Mouse (Mus musculus) left cerebral cortex, postnatal 4 days (tissue): ENCODE data around the gene Naxd. TPM values are rescaled to one million over a fixed set of nuclear protein-coding genes. Genes with fewer than 3 reads are reported as not detected.
"Not testable (repeated sequence)": the region's sequence is repeated elsewhere in the genome, so short reads cannot be mapped to it uniquely, and the experiment has no call there.

Experiments
- DNase-seq: peaks from one replicate; pipeline ENCODE4 v3.0.0-alpha.2; 2022
- intact Hi-C: fragments of 180-260 bp; cut with DNase I; formaldehyde crosslinking; loops from one replicate; pipeline ENCODE4 v1.15.1; 2025
- total RNA-seq, 2 experiments: library from RNA; stranded (reverse); gene quantifications; 2 replicates each; pipeline ENCODE4 v1.2.3; 2021

Naxd gene
- total RNA-seq, 2 experiments from 2014 or later: 62.9 to 68.7 TPM

- no peak for DNase-seq
- intact Hi-C loops: no loop called here
Measured at GRCm38 (mm10) chr8:11508880-11509279, 11.6 kb downstream of the Naxd start.

GRCm38 (mm10) chr8:11510971-11511370 lies 13.7 kb downstream of the Naxd start:
- DNase-seq: no peak
- intact Hi-C loops: no loop called here

- intact Hi-C loops: no loop called here
- DNase-seq: no peak
Measured at GRCm38 (mm10) chr8:11512711-11513110, 15.4 kb downstream of the Naxd start.

GRCm38 (mm10) chr8:11513247-11513646 lies 15.9 kb downstream of the Naxd start:
- intact Hi-C loops: no loop called here
- no peak for DNase-seq

DNA sequence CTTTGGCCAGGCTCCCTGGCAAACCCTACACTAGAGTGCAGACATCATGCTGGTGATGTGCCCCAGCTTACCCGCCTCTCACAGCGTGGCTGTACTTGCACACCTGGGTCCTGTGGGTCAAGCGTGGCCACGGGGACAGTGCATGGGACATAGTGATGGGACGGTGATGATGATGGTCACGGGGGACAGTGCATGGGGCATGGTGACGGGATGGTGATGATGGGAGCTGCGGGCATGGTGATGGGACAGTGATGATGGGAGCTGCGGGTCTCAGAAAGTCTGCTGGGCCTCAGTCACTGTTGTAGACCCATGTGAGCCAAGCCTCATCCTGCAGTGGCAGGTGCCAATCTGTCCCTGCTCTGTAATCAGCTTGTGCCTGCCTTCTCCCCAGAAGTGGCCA lies 19.0 kb downstream of the Naxd start:
- intact Hi-C loops: no loop called here
- DNase-seq: no peak

DNA sequence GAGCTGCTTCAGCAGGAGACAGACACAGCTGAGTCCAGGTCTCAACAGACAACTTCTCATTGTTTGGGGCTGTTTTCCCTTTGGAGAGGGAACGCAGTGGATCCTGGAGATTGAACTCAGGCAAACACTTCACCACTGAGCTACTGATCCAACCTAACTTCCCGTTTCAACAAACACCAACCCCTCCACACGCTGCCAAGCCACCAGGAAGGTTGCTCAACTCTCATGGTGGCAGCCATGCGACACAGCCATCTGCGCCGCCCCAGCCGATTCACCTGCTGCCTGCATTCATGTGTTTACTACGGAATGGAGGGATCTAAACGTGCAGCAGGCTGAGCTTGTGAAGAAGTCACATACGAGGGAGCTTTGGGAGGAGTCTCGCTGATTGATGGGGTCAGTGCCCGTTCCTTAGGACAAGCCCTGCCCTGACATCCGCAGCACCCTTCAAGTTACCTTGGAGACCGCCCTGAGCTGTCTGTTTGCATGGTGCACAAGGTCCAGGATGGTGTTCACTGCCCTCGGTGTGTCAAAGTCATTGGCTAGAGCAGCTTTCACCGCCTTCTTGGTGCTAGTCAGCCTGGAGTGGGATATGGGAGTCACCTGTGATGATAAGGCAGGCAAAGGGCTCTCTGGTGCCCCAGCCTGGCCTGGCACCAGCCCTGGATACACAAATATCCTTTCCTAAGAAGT lies 20.2 kb downstream of the Naxd start:
- no peak for DNase-seq
- intact Hi-C loops: no loop called here

DNA sequence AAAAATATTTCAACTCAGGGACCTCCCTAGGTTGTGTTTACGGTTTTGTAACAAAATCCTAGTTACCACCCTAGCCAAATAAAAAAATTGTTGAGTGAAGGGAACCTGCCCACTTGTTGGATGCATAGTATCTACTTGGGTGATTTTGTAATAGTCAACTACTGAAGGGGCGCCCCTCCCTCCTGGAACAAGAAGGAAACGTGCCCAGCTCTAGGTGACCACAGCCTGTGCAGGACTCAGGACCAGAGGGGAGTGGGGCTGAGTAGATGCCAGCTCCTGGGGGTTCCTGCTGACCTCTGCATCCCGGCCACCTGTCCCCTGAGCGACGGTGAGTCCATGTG lies 20.7 kb downstream of the Naxd start:
- intact Hi-C loops: no loop called here
- DNase-seq: no peak

DNA sequence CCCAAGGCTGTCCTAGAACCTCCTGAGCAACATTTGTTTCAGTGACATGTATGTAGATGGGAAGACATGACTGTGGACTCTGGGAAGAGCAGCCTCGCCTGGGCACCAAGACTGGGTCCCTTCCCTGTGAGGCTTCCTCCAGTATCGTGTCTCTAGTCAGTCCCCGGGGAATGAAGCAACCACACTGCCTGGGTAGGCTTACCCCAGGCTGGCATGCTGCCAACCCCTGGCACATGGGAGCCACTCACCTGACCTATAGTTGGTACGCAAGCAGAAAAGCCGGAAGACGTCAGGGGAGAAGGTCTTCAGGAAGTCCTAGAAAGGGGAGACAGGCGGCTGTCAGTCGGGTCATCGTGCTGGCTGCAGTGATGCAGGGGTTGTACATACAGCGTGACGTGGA lies 21.4 kb downstream of the Naxd start:
- DNase-seq: no peak
- intact Hi-C loops: no loop called here

GRCm38 (mm10) chr8:11523331-11523730 lies 26.0 kb downstream of the Naxd start:
- intact Hi-C loops: no loop called here
- DNase-seq: no peak

DNA sequence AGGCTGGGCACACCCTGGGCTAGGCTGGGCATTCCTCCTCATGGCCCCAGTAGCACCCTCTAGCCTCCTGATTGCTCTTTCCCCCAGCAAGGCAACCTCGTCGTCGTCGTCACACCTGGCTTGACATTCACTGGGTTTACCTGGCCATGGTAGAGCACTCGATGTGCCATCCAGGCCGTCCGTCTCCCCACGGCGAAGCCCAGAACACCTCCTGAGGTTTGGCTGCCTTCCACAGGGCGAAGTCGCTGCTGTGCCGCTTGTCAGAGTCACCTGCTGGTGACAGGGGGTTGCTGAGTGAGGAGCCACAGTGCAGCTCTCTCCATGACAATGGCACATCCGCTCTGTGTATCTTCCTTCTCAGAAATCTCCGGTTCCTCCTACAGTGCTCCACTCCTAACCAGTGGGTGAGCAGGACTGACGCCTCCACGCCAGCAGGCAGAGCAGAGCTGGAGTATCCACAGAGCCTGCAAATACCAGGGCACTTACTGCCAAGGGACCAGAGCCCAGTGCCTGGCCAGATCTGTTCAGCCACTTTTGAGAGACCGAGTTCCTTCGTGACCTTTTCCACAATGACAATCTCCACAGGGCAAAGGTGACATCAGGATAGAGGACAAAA lies 33.0 kb downstream of the Naxd start:
- intact Hi-C loops: no loop called here
- no peak for DNase-seq

DNA sequence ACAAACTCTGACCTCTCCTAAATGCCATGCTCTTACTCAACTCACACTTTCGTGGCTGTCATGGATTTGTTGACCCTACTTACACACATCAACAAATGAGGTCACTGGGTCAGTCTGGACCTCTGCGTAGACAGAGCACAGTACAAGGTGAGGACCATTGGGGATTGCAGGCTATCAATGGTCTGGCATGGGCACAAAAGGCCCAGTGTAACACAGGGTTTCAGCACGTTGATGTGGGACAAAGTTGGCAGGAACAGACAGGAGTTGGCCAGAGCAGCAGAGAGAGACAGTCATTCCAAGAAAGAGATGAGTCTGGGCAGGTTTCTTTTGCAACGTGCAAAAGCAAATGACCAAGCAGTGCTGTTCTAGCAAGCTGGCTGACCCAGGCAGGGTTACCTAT lies 33.5 kb downstream of the Naxd start:
- DNase-seq: no peak
- intact Hi-C loops: no loop called here

DNA sequence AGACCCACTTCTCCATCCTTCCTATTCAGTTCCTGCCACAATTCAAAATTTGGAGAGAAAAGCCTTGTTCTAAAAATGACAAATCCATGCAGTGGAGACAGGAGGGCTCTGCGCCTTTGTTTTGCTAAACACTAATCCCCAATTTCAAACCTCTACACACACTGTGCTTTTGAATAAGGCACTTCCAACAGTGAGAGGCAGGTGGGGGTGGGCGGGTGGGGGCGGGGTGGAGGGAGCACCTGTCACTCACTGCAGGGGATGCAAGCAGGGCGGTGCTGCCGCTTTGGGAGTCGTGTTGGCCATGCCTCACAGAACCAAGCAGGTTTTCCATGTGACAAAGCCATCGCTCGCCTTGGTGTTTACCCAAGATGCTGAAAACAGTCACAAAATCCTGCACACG lies 37.2 kb downstream of the Naxd start:
- intact Hi-C loops: no loop called here
- DNase-seq: no peak

DNA sequence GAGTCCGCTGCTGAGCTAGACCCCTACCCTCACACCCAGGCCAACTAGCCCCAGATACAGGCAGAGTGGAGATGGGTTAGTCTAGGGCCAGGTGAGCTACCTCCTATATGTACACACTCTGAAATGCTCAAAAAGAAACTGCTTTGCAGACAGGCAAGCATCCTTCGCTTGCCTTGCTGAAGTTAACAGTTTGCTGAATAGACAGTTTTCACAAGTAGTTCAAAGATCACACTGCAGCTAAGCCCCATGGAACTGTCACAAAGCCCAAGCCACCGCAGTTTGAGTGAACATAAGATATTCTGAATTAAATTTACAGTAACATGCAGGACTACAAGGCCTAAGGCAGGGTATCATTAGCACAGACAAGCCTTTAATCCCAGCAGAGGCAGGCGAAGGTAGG lies 41.7 kb downstream of the Naxd start:
- no peak for DNase-seq
- intact Hi-C loops: no loop called here

DNA sequence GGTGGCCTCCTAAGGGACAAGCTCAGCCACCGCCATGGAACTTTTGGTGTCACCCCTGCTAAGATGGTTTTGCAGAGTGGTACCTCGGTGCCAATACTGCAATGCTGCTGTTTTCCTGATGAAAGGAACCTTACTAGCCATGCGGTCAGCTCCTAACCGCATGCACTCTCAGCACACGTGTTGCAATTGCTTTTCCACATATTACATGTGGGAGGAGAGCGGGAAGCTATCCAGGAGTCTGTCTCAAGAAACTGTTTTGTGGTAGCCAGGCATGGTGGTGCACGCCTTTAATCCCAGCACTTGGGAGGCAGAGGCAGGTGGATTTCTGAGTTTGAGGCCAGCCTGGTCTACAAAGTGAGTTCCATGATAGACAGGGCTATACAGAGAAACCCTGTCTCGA lies 42.9 kb downstream of the Naxd start:
- intact Hi-C loops: no loop called here
- DNase-seq: no peak

DNA sequence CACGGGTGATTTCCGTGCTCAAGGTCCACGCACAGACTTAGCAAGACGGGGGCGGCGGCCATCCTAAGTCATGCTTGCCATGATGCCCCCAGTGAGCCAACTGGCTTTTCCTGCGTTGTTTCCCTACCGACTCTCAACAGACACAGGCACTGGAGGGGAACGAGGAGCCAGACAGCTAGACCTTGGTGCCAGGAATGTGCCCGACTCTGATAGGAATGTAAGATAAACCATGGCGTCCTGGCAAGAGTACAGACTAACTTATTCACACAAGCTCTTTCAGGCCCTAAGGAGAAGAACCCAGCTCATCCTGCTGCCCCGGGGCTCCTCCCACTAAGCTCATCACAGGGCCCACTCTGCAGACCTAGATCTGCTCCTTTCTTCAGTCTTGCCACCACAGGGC lies 44.7 kb downstream of the Naxd start:
- intact Hi-C loops: no loop called here
- DNase-seq: no peak

- intact Hi-C loops: no loop called here
- no peak for DNase-seq
Measured at GRCm38 (mm10) chr8:11542866-11543265, 45.6 kb downstream of the Naxd start.

GRCm38 (mm10) chr8:11544386-11544785 lies 47.1 kb downstream of the Naxd start:
- intact Hi-C loops: no loop called here
- DNase-seq: peak; percentile 50

GRCm38 (mm10) chr8:11547063-11547462 lies 49.8 kb downstream of the Naxd start:
- no peak for DNase-seq
- intact Hi-C loops: no loop called here

DNA sequence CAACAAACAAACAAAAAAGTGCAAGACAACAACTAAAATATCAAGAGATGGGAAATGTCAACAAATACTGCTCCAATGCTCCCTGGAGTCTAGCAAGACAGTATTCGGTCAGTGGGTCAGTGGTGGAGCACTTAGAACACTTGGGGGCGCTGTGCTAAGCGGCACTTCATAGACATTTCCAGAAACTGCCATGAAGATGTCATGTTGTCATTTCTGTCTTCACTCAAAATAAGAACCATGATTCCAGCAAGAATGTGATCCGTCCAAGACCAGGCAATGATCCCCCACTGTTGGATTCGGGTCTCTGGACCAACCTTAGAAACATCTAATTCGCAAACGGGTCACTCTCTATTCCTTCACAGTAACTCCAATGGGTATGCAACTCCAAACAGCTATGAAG lies 52.4 kb downstream of the Naxd start:
- intact Hi-C loops: loop anchor here (10.0 kb wide), 1 partner anchor 155 kb away; the partner anchor contains the start of gene 1700016D06Rik

GRCm38 (mm10) chr8:11550281-11550948 lies 53.1 kb downstream of the Naxd start, which contains the start of gene Cars2:
Gene Cars2, minus strand, starts transcription at chr8:11550783.
- peak; percentile 90 for DNase-seq
- intact Hi-C loops: loop anchor here (10.0 kb wide), 1 partner anchor 154 kb away; the partner anchor contains the start of gene 1700016D06Rik

More for the DNA sequence above, 52.4 kb downstream of the Naxd start:
- DNase-seq: peak; percentile 59

- DNase-seq: not testable (repeated sequence)
- intact Hi-C loops: loop anchor here (10.0 kb wide), 1 partner anchor 153 kb away; the partner anchor contains the start of gene 1700016D06Rik
Measured at GRCm38 (mm10) chr8:11551497-11551896, 54.2 kb downstream of the Naxd start.

DNA sequence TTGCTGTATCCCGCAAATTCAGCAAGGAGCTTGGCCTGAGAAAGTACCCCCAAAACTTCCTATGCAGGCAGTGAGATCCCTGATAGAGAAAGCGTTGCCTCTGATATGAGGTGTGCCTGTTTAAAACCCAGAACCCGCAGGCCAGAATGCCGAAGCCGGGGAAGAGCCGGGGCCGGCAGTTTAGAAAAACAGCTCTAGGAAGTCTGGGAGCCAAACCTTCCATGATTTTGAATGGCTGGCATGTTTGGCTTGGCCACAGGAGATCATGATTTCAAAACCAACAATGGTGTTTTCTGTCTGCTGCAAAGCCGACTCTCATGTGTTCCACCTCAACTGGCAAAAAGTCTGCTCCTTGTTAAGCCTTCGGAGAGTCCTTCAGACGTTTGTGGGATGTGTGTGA lies 55.1 kb downstream of the Naxd start:
- DNase-seq: no peak
- intact Hi-C loops: loop anchor here (10.0 kb wide), 1 partner anchor 152 kb away; the partner anchor contains the start of gene 1700016D06Rik
